13 mouse cellular contexts compared by ENCODE assay signal in the genomic region with DNA sequence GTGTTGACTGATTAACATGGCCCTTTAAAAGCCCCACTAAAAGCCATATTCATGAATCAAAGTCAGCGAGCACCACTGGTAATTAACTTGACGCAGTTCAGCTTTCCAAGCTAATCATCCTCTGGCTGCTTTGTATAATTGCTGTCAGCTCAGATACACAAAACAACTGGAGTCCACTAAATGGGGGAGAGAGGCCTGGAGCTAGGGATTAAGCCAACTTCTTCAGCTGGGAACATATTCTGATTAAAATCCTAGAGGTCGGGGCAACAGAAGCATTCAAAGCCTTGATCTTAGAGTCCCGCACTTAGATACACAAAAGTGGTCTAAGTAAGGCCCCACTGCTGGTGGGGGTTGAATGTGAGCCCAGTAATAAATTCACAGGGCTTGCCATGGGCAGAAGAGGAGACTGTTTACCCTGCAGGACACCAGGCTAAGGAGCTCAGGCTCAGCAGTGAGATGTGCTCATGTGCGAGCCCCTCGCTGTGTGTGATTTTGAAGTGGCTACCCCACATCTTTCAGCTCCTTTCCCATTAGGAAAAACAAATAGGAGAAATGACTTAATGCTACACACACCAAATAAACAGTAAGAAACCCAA. TPM values are rescaled to one million over a fixed set of nuclear protein-coding genes. Genes with fewer than 3 reads are reported as not detected.
DNase-seq lines count a peak whose midpoint lies in the region; ATAC-seq lines count a peak whose summit lies in the region.
"Had no signal": no experiment of that assay in that cellular context is flagged by ENCODE, and none has a peak within 500 bp of the region (broad histone marks: within the 10 kb centered on the region; RNA-seq: fewer than 3 reads in every experiment).

No protein-coding gene starts in this region.

- H3K27me3 ChIP-seq in hindbrain, embryonic 13.5 days: no peaks in the 10 kb centered on the region
- no peaks in the 10 kb centered on the region for H3K27me3 ChIP-seq in hindbrain, embryonic 10.5 days (ENCODE audit: insufficient read depth, poor library complexity, severe bottlenecking)
- H3K27me3 ChIP-seq in forebrain, embryonic 14.5 days (replicated peaks; ENCODE audit: control insufficient read depth, insufficient read depth, low read length): no peaks in the 10 kb centered on the region
- no peaks in the 10 kb centered on the region for H3K27me3 ChIP-seq in neural tube, embryonic 15.5 days (replicated peaks)
- H3K27me3 ChIP-seq: embryonic facial prominence, embryonic 12.5 days; limb, embryonic 15.5 days had no signal

- H3K27ac ChIP-seq in hindbrain, embryonic 13.5 days: peak overlapping the region; percentile 62
- H3K27ac ChIP-seq in hindbrain, embryonic 10.5 days: no peak overlapping the region
- no peak overlapping the region for H3K27ac ChIP-seq in forebrain, embryonic 14.5 days (ENCODE audit: low read depth, low read length)
- H3K27ac ChIP-seq in neural tube, embryonic 15.5 days (replicated peaks): peak overlapping the region; percentile 56
- H3K27ac ChIP-seq: embryonic facial prominence, embryonic 12.5 days; limb, embryonic 15.5 days had no signal

- DNase-seq in hindbrain, embryonic 10.5 days (ENCODE audit: low spot score): no peak
- DNase-seq in forebrain, embryonic 14.5 days (ENCODE audit: low spot score): peak; percentile 58
- peak; percentile 39 for DNase-seq in kidney, postnatal 10 days
- DNase-seq in heart, adult 9 months (ENCODE audit: low spot score in 2 of 2): no peak
- no peak for DNase-seq in adrenal gland, adult 18-20 months (ENCODE audit: low spot score in 2 of 2)
- DNase-seq in spleen, postnatal 14 days (ENCODE audit: low spot score in 2 of 2): no peak
- DNase-seq: adrenal gland, adult 2 months had no signal

- no peaks in the 10 kb centered on the region for H3K9me3 ChIP-seq in hindbrain, embryonic 13.5 days
- H3K9me3 ChIP-seq in hindbrain, embryonic 10.5 days: no peaks in the 10 kb centered on the region
- no peaks in the 10 kb centered on the region for H3K9me3 ChIP-seq in forebrain, embryonic 14.5 days (replicated peaks; ENCODE audit: control insufficient read depth, low read length)
- no peaks in the 10 kb centered on the region for H3K9me3 ChIP-seq in neural tube, embryonic 15.5 days (replicated peaks)
- H3K9me3 ChIP-seq: embryonic facial prominence, embryonic 12.5 days; limb, embryonic 15.5 days had no signal

- H3K4me1 ChIP-seq in hindbrain, embryonic 13.5 days (replicated peaks): peaks cover 14% of the 10 kb centered on the region
- H3K4me1 ChIP-seq in hindbrain, embryonic 10.5 days (replicated peaks): peaks cover 8% of the 10 kb centered on the region
- H3K4me1 ChIP-seq in forebrain, embryonic 14.5 days (ENCODE audit: control insufficient read depth, insufficient read depth, low read length): peaks cover 4% of the 10 kb centered on the region
- peaks cover 13% of the 10 kb centered on the region for H3K4me1 ChIP-seq in neural tube, embryonic 15.5 days
- H3K4me1 ChIP-seq: embryonic facial prominence, embryonic 12.5 days; limb, embryonic 15.5 days had no signal

- no peak overlapping the region for H3K4me3 ChIP-seq in hindbrain, embryonic 13.5 days
- no peak overlapping the region for H3K4me3 ChIP-seq in hindbrain, embryonic 10.5 days
- no peak overlapping the region for H3K4me3 ChIP-seq in forebrain, embryonic 14.5 days (ENCODE audit: low read depth, low read length)
- no peak overlapping the region for H3K4me3 ChIP-seq in neural tube, embryonic 15.5 days (replicated peaks)
- H3K4me3 ChIP-seq: embryonic facial prominence, embryonic 12.5 days; limb, embryonic 15.5 days had no signal

- ATAC-seq in hindbrain, embryonic 13.5 days (ENCODE audit: low FRiP score): no peak
- peak; percentile 62; the same call in 1 of the 2 replicates for ATAC-seq in forebrain, embryonic 14.5 days
- no peak for ATAC-seq in neural tube, embryonic 15.5 days (ENCODE audit: low FRiP score)

- H3K4me2 ChIP-seq in hindbrain, embryonic 13.5 days: no peak overlapping the region
- no peak overlapping the region for H3K4me2 ChIP-seq in forebrain, embryonic 14.5 days (ENCODE audit: low read length)
- no peak overlapping the region for H3K4me2 ChIP-seq in neural tube, embryonic 15.5 days
- H3K4me2 ChIP-seq: embryonic facial prominence, embryonic 12.5 days; limb, embryonic 15.5 days had no signal

- 32% methylated on average over 6 of the region's 6 CpGs for WGBS in hindbrain, embryonic 13.5 days
- WGBS in hindbrain, embryonic 10.5 days: 50% methylated on average over 6 of the region's 6 CpGs
- WGBS in forebrain, embryonic 14.5 days: 10% methylated on average over 6 of the region's 6 CpGs
- WGBS in neural tube, embryonic 15.5 days: 24% methylated on average over 6 of the region's 6 CpGs

- no peak overlapping the region for H3K9ac ChIP-seq in hindbrain, embryonic 13.5 days
- H3K9ac ChIP-seq in forebrain, embryonic 14.5 days (ENCODE audit: low read length): no peak overlapping the region
- no peak overlapping the region for H3K9ac ChIP-seq in neural tube, embryonic 15.5 days (replicated peaks)
- H3K9ac ChIP-seq: embryonic facial prominence, embryonic 12.5 days; limb, embryonic 15.5 days had no signal

- no peaks in the 10 kb centered on the region for H3K36me3 ChIP-seq in hindbrain, embryonic 13.5 days
- H3K36me3 ChIP-seq in hindbrain, embryonic 10.5 days: no peaks in the 10 kb centered on the region
- no peaks in the 10 kb centered on the region for H3K36me3 ChIP-seq in forebrain, embryonic 14.5 days (ENCODE audit: control insufficient read depth, insufficient read depth, low read length)
- H3K36me3 ChIP-seq in neural tube, embryonic 15.5 days: no peaks in the 10 kb centered on the region
- H3K36me3 ChIP-seq: embryonic facial prominence, embryonic 12.5 days; G1E; limb, embryonic 15.5 days had no signal

RNA-seq across cellular contexts. Expression of a gene that starts 36.8 kb away (rescaled TPM):
- 28.0 and 28.6 TPM in 2 replicates for polyA plus RNA-seq in hindbrain, embryonic 13.5 days (2015; fragmentation: Nextera tagmentation; extraction: Ambion mirVana)
- polyA plus RNA-seq in hindbrain, embryonic 10.5 days (2016; fragmentation: Nextera tagmentation; extraction: Ambion mirVana): 3.7 and 4.4 TPM in 2 replicates
- 23.4 and 32.5 TPM in 2 replicates for polyA plus RNA-seq in forebrain, embryonic 14.5 days (2014; fragmentation: Nextera tagmentation; extraction: Ambion mirVana)
- polyA plus RNA-seq in neural tube, embryonic 15.5 days (2015; fragmentation: Nextera tagmentation; extraction: Ambion mirVana): 67.8 and 78.7 TPM in 2 replicates
- 1 to 10 TPM; 3.8 to 4.6 TPM for total RNA-seq in adrenal gland, adult 18-20 months (2021)
- total RNA-seq: hematopoietic stem cell, adult 5-6 weeks had no signal
- polyA plus RNA-seq: G1E had no signal

Comparison
In these comparisons a context has a peak if more than half of its experiments do, and no peak if none do; other contexts are left out.
1. H3K27ac ChIP-seq: peak in hindbrain, embryonic 13.5 days (single experiment) and neural tube, embryonic 15.5 days (single experiment); none in hindbrain, embryonic 10.5 days (single experiment) and forebrain, embryonic 14.5 days (single experiment).
2. DNase-seq: peak in forebrain, embryonic 14.5 days (single experiment) and kidney, postnatal 10 days (single experiment); none in hindbrain, embryonic 10.5 days (single experiment), heart, adult 9 months (0 of 2), adrenal gland, adult 18-20 months (0 of 2) and spleen, postnatal 14 days (0 of 2).